Mouse (Mus musculus): ENCODE data around the gene Acad8. TPM values are rescaled to one million over a fixed set of nuclear protein-coding genes. Genes with fewer than 3 reads are reported as not detected.

Acad8 gene
- total and polyA plus RNA-seq, 3 experiments = 13.7 to 24.7 (median 21.7) TPM

- Histone ChIP-seq H3K79me2 (replicated peaks; ENCODE audit: control insufficient read depth, extremely low read depth, insufficient read depth, poor library complexity, severe bottlenecking) (peaks cover 48% of the 10 kb centered on the region), H3K9me3 (replicated peaks; ENCODE audit: low read length) (no peaks in the 10 kb centered on the region), H3K36me3 (replicated peaks in 1 of 2; ENCODE audit: control insufficient read depth in 1 of 2, insufficient read depth in 1 of 2, low read length in 1 of 2) (peaks cover 0 to 27% of the 10 kb centered on the region in 2 experiments), H3K4me3 (replicated peaks in 1 of 3; ENCODE audit: low read depth in 2 of 3, low read length in 2 of 3, poor library complexity in 1 of 3) (peak within 1 kb of the TSS; percentile 87 to 98 (median 88)), H3K4me2 (ENCODE audit: insufficient read depth, low read depth, poor library complexity, severe bottlenecking) (peak within 1 kb of the TSS; percentile 88), H3K4me1 (ENCODE audit: control insufficient read depth in 1 of 2, insufficient read depth in 2 of 2) (peaks cover 17 to 49% of the 10 kb centered on the region in 2 experiments), H3K27ac (ENCODE audit: insufficient read depth, low read depth) (peak within 1 kb of the TSS; percentile 68), H3K9ac (ENCODE audit: insufficient read depth, low read depth) (peak within 1 kb of the TSS; percentile 91), H3K27me3 (replicated peaks) (peaks cover 2% of the 10 kb centered on the region)
- no peak for TF ChIP-seq CHD1 (IDR thresholded peaks at IDR 0.05; ENCODE audit: low read depth, low read length)
- peak; percentile 83; the same call in 1 of the 2 replicates for TF ChIP-seq E2F4 (IDR thresholded peaks at IDR 0.05; ENCODE audit: insufficient replicate concordance, low read depth, low read length)
- 0 out of 2 replicates have a peak, but pooled peaks have one; percentile 0 for TF ChIP-seq IRF4 (IDR thresholded peaks at IDR 0.05; ENCODE audit: low read depth, low read length)
- TF ChIP-seq GABPA (IDR thresholded peaks at IDR 0.05; ENCODE audit: insufficient replicate concordance, low read depth, low read length) = no peak
- TF ChIP-seq USF2 (conservative IDR thresholded peaks at IDR 0.05; ENCODE audit: low read depth, low read length) = no peak
- TF ChIP-seq ETS1 (conservative IDR thresholded peaks at IDR 0.05; ENCODE audit: low read depth, low read length) = no peak
- peak; percentile 50; the same call in 1 of the 2 replicates for TF ChIP-seq TBP (conservative IDR thresholded peaks at IDR 0.05; ENCODE audit: low read depth, low read length)
- 0 out of 2 replicates have a peak, but pooled peaks have one; percentile 24 for TF ChIP-seq UBTF (IDR thresholded peaks at IDR 0.05; ENCODE audit: low read depth, low read length)
- no peak for TF ChIP-seq SMC3 (IDR thresholded peaks at IDR 0.05; ENCODE audit: low read depth, low read length)
- no peak for TF ChIP-seq USF1 (IDR thresholded peaks at IDR 0.05; ENCODE audit: low read depth, low read length)
- TF ChIP-seq SIN3A (IDR thresholded peaks at IDR 0.05; ENCODE audit: low read length) = peak; percentile 96
- peak; percentile 39 for TF ChIP-seq BHLHE40 (IDR thresholded peaks at IDR 0.05; ENCODE audit: low read depth, low read length)
- TF ChIP-seq CTCF (conservative IDR thresholded peaks at IDR 0.05 in 1 of 2, IDR thresholded peaks at IDR 0.05 in 1 of 2; ENCODE audit: low read depth in 2 of 2, low read length in 2 of 2) = no peak
- peak; percentile 56; the same call in 1 of the 2 replicates for TF ChIP-seq MAX (IDR thresholded peaks at IDR 0.05; ENCODE audit: low read length)
- peak; percentile 88 for TF ChIP-seq NRF1 (IDR thresholded peaks at IDR 0.05; ENCODE audit: low read depth, low read length)
- no peak; the same call in 1 of the 2 replicates for TF ChIP-seq TCF12 (IDR thresholded peaks at IDR 0.05; ENCODE audit: low read depth, low read length)
- no peak; the same call in 1 of the 2 replicates for TF ChIP-seq MEF2A (IDR thresholded peaks at IDR 0.05; ENCODE audit: borderline replicate concordance, low read depth, low read length)
- peak; percentile 67 for TF ChIP-seq HCFC1 (IDR thresholded peaks at IDR 0.05; ENCODE audit: low read depth, low read length)
- no peak for TF ChIP-seq POLR2AphosphoS2 (IDR thresholded peaks at IDR 0.05; ENCODE audit: low read depth, low read length)
- no peak for TF ChIP-seq ZNF384 (IDR thresholded peaks at IDR 0.05; ENCODE audit: low read depth, low read length)
- TF ChIP-seq RAD21 (IDR thresholded peaks at IDR 0.05; ENCODE audit: low read depth, low read length) = no peak
- TF ChIP-seq ZMIZ1 (IDR thresholded peaks at IDR 0.05; ENCODE audit: low read depth, low read length) = no peak
- peak; percentile 72; the same call in 1 of the 2 replicates for TF ChIP-seq KAT2A (IDR thresholded peaks at IDR 0.05; ENCODE audit: insufficient replicate concordance, low read length)
- TF ChIP-seq MAFK (IDR thresholded peaks at IDR 0.05; ENCODE audit: insufficient replicate concordance, low read length) = no peak
- no peak for TF ChIP-seq RCOR1 (conservative IDR thresholded peaks at IDR 0.05; ENCODE audit: low read depth, low read length)
- peak; percentile 82 for TF ChIP-seq ELF1 (IDR thresholded peaks at IDR 0.05; ENCODE audit: low read depth, low read length)
- no peak for TF ChIP-seq PAX5 (IDR thresholded peaks at IDR 0.05; ENCODE audit: low read length)
- peak; percentile 72 for TF ChIP-seq NELFE (IDR thresholded peaks at IDR 0.05; ENCODE audit: low read depth, low read length)
- no peak for TF ChIP-seq ZC3H11A (IDR thresholded peaks at IDR 0.05; ENCODE audit: low read depth, low read length)
- TF ChIP-seq CHD2 (IDR thresholded peaks at IDR 0.05; ENCODE audit: low read length) = peak; percentile 89
- peak; percentile 87 for TF ChIP-seq MXI1 (IDR thresholded peaks at IDR 0.05; ENCODE audit: low read depth, low read length)
- TF ChIP-seq MAZ (IDR thresholded peaks at IDR 0.05; ENCODE audit: low read depth, low read length) = peak; percentile 82
- no peak for TF ChIP-seq EP300 (IDR thresholded peaks at IDR 0.05; ENCODE audit: low read length)
- peak; percentile 34; the same call in 1 of the 2 replicates for TF ChIP-seq MYC (IDR thresholded peaks at IDR 0.05; ENCODE audit: low read depth, low read length)
- TF ChIP-seq ZKSCAN1 (IDR thresholded peaks at IDR 0.05; ENCODE audit: borderline replicate concordance, low read depth, low read length) = no peak
- TF ChIP-seq JUND (conservative IDR thresholded peaks at IDR 0.05; ENCODE audit: low read depth, low read length) = no peak
- TF ChIP-seq POLR2A (IDR thresholded peaks at IDR 0.05; ENCODE audit: low read depth, low read length) = peak; percentile 40
- TF ChIP-seq JUN (IDR thresholded peaks at IDR 0.05; ENCODE audit: insufficient read depth, low read depth, low read length) = no peak
- in situ Hi-C loops (cut with MboI; ENCODE audit: low pct_ligation_motif_present, low pct_unique_long_range_greater_than_20kb, low sequenced_read_pairs) (no loop called here), dilution Hi-C loops (cut with MboI; ENCODE audit: extremely low pct_ligation_motif_present, extremely low pct_unique_long_range_greater_than_20kb, low sequenced_read_pairs) (no loop called here)
- DNase-seq (ENCODE audit: extremely low read depth) = peak; percentile 97
These were observed 30.7 kb upstream of the Acad8 start, which contains the start of the genes Vps26b and Ncapd3 for GRCm38 (mm10) chr9:27029828-27030762. Gene Vps26b, minus strand, starts transcription at chr9:27030065. Gene Ncapd3, plus strand, starts transcription at chr9:27030175.
